ENCODE assay signal across 14 mouse cellular contexts in genomic region chr16:95642784-95643590, GRCm38 (mm10). TPM values are rescaled to one million over a fixed set of nuclear protein-coding genes. Genes with fewer than 3 reads are reported as not detected.
DNase-seq lines count a peak whose midpoint lies in the region; ATAC-seq and TF ChIP-seq lines count a peak whose summit lies in the region.
"Had no signal": no experiment of that assay in that cellular context is flagged by ENCODE, and none has a peak within 500 bp of the region (broad histone marks: within the 10 kb centered on the region; RNA-seq: fewer than 3 reads in every experiment).

No protein-coding gene starts in this region.

- DNase-seq in gastrocnemius, adult 2 months = no peak
- DNase-seq in gastrocnemius, postnatal 4 days (ENCODE audit: low spot score in 2 of 2) = no peak
- peak; percentile 70 for DNase-seq in 416B (ENCODE audit: low read depth)
- DNase-seq in Patski (ENCODE audit: low read depth, low spot score) = no peak
- peak; percentile 50 for DNase-seq in layer of hippocampus, adult 9-11 months
- DNase-seq in heart, adult 11 months = no peak
- no peak for DNase-seq in spleen, postnatal 10 days (ENCODE audit: low spot score in 2 of 2)
- DNase-seq: cerebellum, adult 2 months; heart, adult 2 months; heart, postnatal 14 days; lung, adult 18-20 months had no signal

- POLR2A ChIA-PET in Patski (lab: Charles Lee) = interaction anchor here (0.6 kb wide), 1 partner anchor 8 kb away, joined by 5 read pairs; no protein-coding TSS in a partner anchor

- CTCF ChIA-PET in Patski (lab: Charles Lee) = interaction anchor here (1.6 kb wide), 1 partner anchor 8 kb away, joined by 4 read pairs; no protein-coding TSS in a partner anchor

- intact Hi-C loops in gastrocnemius, adult 2 months (cut with DNase I) = no loop called here

- no peak for TF ChIP-seq CTCF in gastrocnemius, adult 2 months (IDR thresholded peaks at IDR 0.05)
- no peak for TF ChIP-seq CTCF in Patski (IDR thresholded peaks at IDR 0.05)

- no peak overlapping the region for H3K4me3 ChIP-seq in gastrocnemius, adult 2 months
- no peak overlapping the region for H3K4me3 ChIP-seq in midbrain, embryonic 15.5 days
- H3K4me3 ChIP-seq: heart, adult 2 months; kidney, embryonic 15.5 days had no signal

- in situ Hi-C loops in Patski (cut with MboI; ENCODE audit: low pct_unique_long_range_greater_than_20kb) = no loop called here

- H3K9me3 ChIP-seq in midbrain, embryonic 15.5 days = no peaks in the 10 kb centered on the region
- H3K9me3 ChIP-seq: kidney, embryonic 15.5 days had no signal

- no peaks in the 10 kb centered on the region for H3K36me3 ChIP-seq in midbrain, embryonic 15.5 days (replicated peaks)
- H3K36me3 ChIP-seq: kidney, embryonic 15.5 days had no signal

- peak; percentile 8 for ATAC-seq in Patski
- no peak for ATAC-seq in midbrain, embryonic 15.5 days (replicated peaks)
- ATAC-seq: hindbrain, embryonic 16.5 days had no signal

- H3K9ac ChIP-seq in midbrain, embryonic 15.5 days = no peak overlapping the region
- H3K9ac ChIP-seq: kidney, embryonic 15.5 days had no signal

- H3K27ac ChIP-seq in gastrocnemius, adult 2 months = peak overlapping the region; percentile 12
- H3K27ac ChIP-seq in midbrain, embryonic 15.5 days = no peak overlapping the region
- H3K27ac ChIP-seq: heart, adult 2 months; kidney, embryonic 15.5 days had no signal

- no peaks in the 10 kb centered on the region for H3K4me1 ChIP-seq in midbrain, embryonic 15.5 days

- 91% methylated on average over 15 of the region's 15 CpGs for WGBS in midbrain, embryonic 15.5 days

- H3K27me3 ChIP-seq in Patski = peaks cover 5% of the 10 kb centered on the region
- H3K27me3 ChIP-seq in midbrain, embryonic 15.5 days (replicated peaks) = no peaks in the 10 kb centered on the region
- H3K27me3 ChIP-seq: kidney, embryonic 15.5 days had no signal

- H3K4me2 ChIP-seq in midbrain, embryonic 15.5 days = no peak overlapping the region
- H3K4me2 ChIP-seq: kidney, embryonic 15.5 days had no signal

RNA-seq across cellular contexts. Expression of gene Erg, which starts 56.6 kb away (rescaled TPM):
- 1 to 10 TPM; 8.1 to 9.1 TPM for total RNA-seq in gastrocnemius, adult 2 months (2021)
- total RNA-seq in gastrocnemius, postnatal 4 days (2021) = 10 to 100 TPM; 22.0 to 23.5 TPM
- polyA plus RNA-seq in Patski (2021) = not detected
- polyA plus RNA-seq in midbrain, embryonic 15.5 days (2015; fragmentation: Nextera tagmentation; extraction: Ambion mirVana) = 2.6 and 2.8 TPM in 2 replicates

RNA-seq across cellular contexts. Expression of gene Ets2, which starts 58.9 kb away (rescaled TPM):
- total RNA-seq in gastrocnemius, adult 2 months (2021) = 10 to 100 TPM; 22.7 to 41.9 TPM
- total RNA-seq in gastrocnemius, postnatal 4 days (2021) = 10 to 100 TPM; 72.6 to 74.5 TPM
- 37.0 TPM for polyA plus RNA-seq in Patski (2021)
- 18.0 TPM in 2 replicates for polyA plus RNA-seq in midbrain, embryonic 15.5 days (2015; fragmentation: Nextera tagmentation; extraction: Ambion mirVana)

Comparison
In these comparisons a context has a peak if more than half of its experiments do, and no peak if none do; other contexts are left out.
1. DNase-seq: peak in 416B (single experiment) and layer of hippocampus, adult 9-11 months (single experiment); none in gastrocnemius, adult 2 months (single experiment), gastrocnemius, postnatal 4 days (0 of 2), Patski (single experiment), heart, adult 11 months (single experiment) and spleen, postnatal 10 days (0 of 2).